Mouse (Mus musculus): ENCODE measurements at regions not wholly inside any gene's neighbourhood (a gene's known extent, or its start where the extent isn't known, plus 50 kb on each side); places are given as distances from the start of the nearest gene placed in this dataset.

DNA sequence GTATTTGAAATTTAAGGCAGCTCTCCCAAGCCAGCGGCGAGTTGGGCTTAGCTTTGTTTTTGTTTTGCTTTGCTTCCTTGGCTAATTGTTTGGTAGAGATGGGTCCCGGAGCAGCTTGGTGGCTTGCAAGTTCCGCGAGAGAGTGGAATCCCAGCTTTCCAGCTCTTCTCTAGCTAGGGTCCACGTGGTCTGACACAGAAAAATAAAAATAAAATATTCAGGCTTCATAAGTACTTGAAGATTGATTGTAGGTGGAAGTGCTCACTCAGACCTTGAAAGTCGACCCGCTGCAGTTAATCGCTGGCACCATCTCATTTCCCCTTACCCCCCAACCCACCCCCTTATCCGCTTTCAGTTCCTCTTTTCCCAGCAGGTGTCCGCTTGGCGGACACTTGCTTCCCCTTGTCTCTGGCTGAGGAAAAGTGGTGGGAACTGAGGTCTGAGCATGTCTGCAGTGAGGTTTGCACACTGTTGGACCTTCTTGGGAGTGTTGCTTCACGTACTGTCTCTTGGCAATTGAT, 198.5 kb downstream of the Dusp6 start:
- peak; percentile 74 for DNase-seq (ENCODE audit: low read depth, low spot score)

- DNase-seq (ENCODE audit: low read depth, low spot score), result no peak
These were observed 203.7 kb downstream of the Dusp6 start for GRCm38 (mm10) chr10:99466695-99467094.

- DNase-seq (ENCODE audit: low read depth, low spot score), result no peak
These were observed 204.3 kb downstream of the Dusp6 start for GRCm38 (mm10) chr10:99467319-99467842.

- DNase-seq (ENCODE audit: low read depth, low spot score), result peak; percentile 89
These were observed 205.9 kb downstream of the Dusp6 start for GRCm38 (mm10) chr10:99468971-99469370.

- DNase-seq (ENCODE audit: low read depth, low spot score), result no peak
These were observed 208.9 kb downstream of the Dusp6 start for GRCm38 (mm10) chr10:99471832-99472497.

DNA sequence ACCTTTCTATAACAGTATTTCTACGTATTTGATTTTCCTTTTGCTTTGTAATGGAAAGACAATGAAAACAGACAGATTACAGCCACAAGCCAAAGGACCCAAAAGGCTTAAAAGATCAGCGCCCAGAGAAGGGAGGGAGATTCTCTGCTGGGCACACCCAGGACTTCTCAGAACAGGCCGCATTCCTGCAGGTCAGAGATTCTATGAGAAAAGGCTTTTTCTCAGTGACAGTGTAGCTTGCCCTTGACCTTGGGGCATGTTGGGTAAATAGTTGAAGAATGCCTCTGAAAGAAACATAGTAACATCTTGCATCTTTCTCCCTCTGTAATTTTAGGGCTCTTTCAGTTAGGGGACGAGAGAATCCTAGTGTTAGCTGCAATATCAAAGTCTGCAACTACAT, 209.8 kb downstream of the Dusp6 start:
- peak; percentile 83 for DNase-seq (ENCODE audit: low read depth, low spot score)

GRCm38 (mm10) chr10:99473758-99474157, 210.7 kb downstream of the Dusp6 start:
- DNase-seq (ENCODE audit: low read depth, low spot score), result no peak

GRCm38 (mm10) chr10:99474546-99474945, 211.5 kb downstream of the Dusp6 start:
- no peak for DNase-seq (ENCODE audit: low read depth, low spot score)

GRCm38 (mm10) chr10:99476214-99476613, 213.2 kb downstream of the Dusp6 start:
- DNase-seq (ENCODE audit: low read depth, low spot score), result no peak

GRCm38 (mm10) chr10:99476776-99477175, 213.7 kb downstream of the Dusp6 start:
- DNase-seq (ENCODE audit: low read depth, low spot score), result no peak

GRCm38 (mm10) chr10:99480573-99480972, 217.5 kb downstream of the Dusp6 start:
- DNase-seq (ENCODE audit: low read depth, low spot score), result no peak

DNA sequence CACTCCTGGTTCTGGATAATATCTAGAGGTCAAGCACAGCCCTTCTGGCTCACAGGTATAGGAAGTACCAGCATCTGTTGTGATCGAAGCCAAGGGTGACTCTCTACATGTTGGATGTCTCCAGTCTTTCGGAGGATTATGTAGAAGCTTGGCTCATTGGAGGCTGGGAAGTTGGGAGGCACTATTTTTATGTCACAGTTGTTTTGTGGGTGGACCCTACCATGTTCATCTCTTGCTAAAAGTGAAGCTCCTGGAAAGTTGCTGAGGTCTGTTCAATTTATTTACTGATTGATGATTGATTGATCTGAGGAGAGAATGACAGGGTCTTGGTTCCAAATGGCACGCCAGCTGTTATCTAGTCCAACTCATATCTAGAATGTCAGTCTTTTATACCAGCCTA, 219.0 kb downstream of the Dusp6 start:
- DNase-seq (ENCODE audit: low read depth, low spot score), result no peak

GRCm38 (mm10) chr10:99488195-99489080, 225.4 kb downstream of the Dusp6 start:
- no peak for DNase-seq (ENCODE audit: low read depth, low spot score)

- no peak for DNase-seq (ENCODE audit: low read depth, low spot score)
These were observed 247.8 kb downstream of the Csl start for GRCm38 (mm10) chr10:99511514-99512237.

GRCm38 (mm10) chr10:99517944-99518343, 241.5 kb downstream of the Csl start:
- DNase-seq (ENCODE audit: low read depth, low spot score), result no peak

GRCm38 (mm10) chr10:99519479-99519878, 240.0 kb downstream of the Csl start:
- no peak for DNase-seq (ENCODE audit: low read depth, low spot score)

DNA sequence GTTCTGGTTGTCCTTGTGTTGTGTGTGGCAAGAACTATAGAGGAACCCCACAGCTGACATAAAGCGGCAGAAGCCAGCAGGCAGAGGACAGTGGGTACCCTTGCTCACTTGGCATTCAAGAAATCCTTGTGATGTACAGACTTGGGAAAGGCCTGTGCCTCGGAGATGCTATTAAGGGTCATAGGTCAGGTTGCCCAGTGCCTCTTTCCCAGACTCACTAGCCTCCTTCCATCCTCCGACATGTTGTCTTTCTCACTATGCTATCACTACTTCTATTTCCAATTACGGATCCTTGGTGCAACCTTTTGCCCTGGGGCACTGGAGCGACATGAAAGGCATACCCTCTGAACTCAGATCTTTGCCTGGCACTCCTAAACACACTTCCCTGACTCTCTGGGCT, 235.6 kb downstream of the Csl start:
- DNase-seq (ENCODE audit: low read depth, low spot score), result no peak

- DNase-seq (ENCODE audit: low read depth, low spot score), result peak; percentile 39
These were observed 234.9 kb downstream of the Csl start for GRCm38 (mm10) chr10:99524273-99525212.

GRCm38 (mm10) chr10:99526148-99526547, 233.3 kb downstream of the Csl start:
- DNase-seq (ENCODE audit: low read depth, low spot score), result no peak

DNA sequence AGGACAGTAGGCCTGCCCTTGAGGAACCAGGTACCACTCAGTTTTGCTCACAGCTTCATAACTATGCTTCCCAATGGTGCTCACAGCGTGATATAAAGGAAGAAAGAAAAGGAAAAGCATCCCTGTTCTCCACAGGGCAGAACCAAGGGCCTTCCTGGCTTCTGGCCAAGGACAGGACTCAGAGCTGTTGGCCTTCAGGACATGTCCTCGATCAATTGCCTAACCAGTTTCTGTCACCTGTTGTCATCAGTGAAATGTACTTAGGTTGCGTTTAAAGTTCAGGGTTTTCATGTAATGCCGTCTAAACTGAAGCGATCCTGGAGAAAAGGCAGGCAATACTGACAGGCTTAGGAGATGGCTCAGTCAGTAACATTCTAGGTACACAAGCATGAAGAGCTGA, 232.9 kb downstream of the Csl start:
- no peak for DNase-seq (ENCODE audit: low read depth, low spot score)

DNA sequence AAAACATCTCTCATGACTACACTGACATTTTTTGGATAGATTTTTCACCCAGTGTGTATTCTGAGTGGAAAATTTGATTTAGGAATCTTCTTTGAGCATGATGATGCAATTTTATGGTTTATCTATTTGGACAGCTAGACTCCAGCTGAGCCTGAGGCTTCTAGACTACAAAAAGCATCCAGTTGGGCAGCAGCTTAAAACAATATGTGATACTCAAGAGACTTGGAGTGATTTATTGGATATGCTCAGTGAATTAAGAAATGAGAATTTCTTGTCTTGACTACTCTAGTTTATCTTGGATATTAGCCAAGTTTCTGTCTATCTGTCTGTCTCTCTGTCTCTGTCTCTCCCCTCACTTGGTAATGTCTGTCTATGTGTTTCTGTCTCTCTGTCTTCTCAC, 228.4 kb downstream of the Csl start:
- no peak for DNase-seq (ENCODE audit: low read depth, low spot score)

Data from ZHBTc4 (cell line).